Mouse (Mus musculus): ENCODE results near the gene Pld3. TPM values are rescaled to one million over a fixed set of nuclear protein-coding genes. Genes with fewer than 3 reads are reported as not detected.
A peak's percentile ranks its signal among the peaks of the same experiment; 100 is the strongest.

Gene Pld3
- polyA plus RNA-seq, 1 experiment from 2014 or later, result 111 TPM

DNA sequence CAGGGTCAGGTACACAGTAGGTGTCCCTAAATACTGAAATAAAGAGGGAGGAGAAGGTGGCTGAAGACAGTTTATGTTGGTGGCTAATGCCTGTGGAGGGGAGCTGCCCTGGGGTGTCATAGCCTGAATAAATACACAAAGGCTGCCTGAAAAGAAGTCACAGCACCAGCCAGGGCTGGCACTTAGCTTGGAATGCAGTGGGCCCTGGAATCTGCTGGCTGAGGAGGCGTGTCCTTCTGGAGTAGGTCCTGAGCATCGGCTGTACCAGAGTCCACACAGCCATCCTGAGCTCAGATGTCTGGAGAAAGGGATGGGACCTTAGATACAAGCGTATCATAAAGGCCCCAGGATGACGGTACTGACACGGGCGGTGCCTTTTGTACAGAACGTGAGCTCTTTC lies 61.2 kb downstream of the Pld3 start:
- no peak overlapping the region for H3K4me2 ChIP-seq (ENCODE audit: low read depth, low read length)
- H3K9ac ChIP-seq (ENCODE audit: low read depth, low read length), result no peak overlapping the region
- no peaks in the 10 kb centered on the region for H3K9me3 ChIP-seq (ENCODE audit: control insufficient read depth, low read length)
- no peaks in the 10 kb centered on the region for H3K27me3 ChIP-seq (replicated peaks; ENCODE audit: control insufficient read depth, insufficient read depth, low read length)
- no peak overlapping the region; the same call in 1 of the 2 replicates for H3K27ac ChIP-seq (replicated peaks; ENCODE audit: low read depth, low read length)
- DNase-seq (ENCODE audit: low spot score) (peak; percentile 13), ATAC-seq (ENCODE audit: low read depth) (no peak)
- H3K4me1 ChIP-seq (ENCODE audit: control insufficient read depth, insufficient read depth, low read length), result peaks cover 18% of the 10 kb centered on the region
- H3K36me3 ChIP-seq (ENCODE audit: control insufficient read depth, insufficient read depth, low read length), result peaks cover 11% of the 10 kb centered on the region
- no peak overlapping the region for H3K4me3 ChIP-seq (ENCODE audit: low read depth, low read length)
- 73% methylated on average over 7 of the region's 7 CpGs for WGBS

DNA sequence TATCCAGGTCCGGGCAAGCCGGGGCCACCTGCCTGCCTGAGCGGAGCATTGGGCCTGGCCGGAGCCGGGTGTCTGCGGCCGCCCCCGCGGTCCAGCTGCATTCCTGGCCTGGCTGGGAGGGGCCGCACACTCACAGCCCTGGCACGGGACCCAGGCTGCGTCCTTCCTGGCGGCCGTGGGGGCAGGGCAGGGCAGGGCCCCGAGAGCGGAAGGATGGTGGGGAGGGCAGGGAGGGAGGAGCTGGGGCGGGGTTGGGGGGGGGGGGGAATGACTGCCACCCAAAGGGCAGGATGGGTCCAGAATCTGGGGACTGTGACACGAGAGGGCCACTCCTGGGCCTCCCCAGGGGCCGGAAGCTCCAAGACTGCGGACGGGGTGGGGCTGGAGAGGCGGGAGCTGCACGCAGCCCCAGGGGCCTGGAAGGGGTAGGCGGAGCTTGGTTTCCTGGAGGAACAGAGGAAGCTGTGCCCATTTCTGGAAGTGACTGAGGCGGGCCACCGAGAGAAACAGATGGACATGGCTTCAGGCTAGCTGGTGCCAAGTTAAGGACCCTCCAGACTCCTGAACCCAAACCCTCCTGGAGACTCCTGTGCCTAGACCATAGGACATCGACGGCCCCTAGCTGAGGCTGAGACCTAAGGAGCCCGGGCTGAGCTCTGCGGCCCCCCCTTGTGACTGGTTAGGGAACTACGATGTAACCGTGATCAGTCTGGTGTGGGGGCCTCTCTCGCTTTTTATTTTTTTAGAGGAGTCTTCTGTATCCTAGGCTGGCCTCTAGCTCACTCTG lies 62.3 kb downstream of the Pld3 start:
- H3K9me3 ChIP-seq (ENCODE audit: control insufficient read depth, low read length), result no peaks in the 10 kb centered on the region
- peaks cover 11% of the 10 kb centered on the region for H3K36me3 ChIP-seq (ENCODE audit: control insufficient read depth, insufficient read depth, low read length)
- 3% methylated on average over 25 of the region's 33 CpGs for WGBS
- H3K4me2 ChIP-seq (ENCODE audit: low read depth, low read length), result peak overlapping the region; percentile 62
- peak overlapping the region; percentile 62 for H3K9ac ChIP-seq (ENCODE audit: low read depth, low read length)
- H3K4me1 ChIP-seq (ENCODE audit: control insufficient read depth, insufficient read depth, low read length), result peaks cover 18% of the 10 kb centered on the region
- ATAC-seq (ENCODE audit: low read depth) (peak; percentile 62), DNase-seq (ENCODE audit: low spot score) (peak; percentile 94)
- peak overlapping the region; percentile 37 for H3K4me3 ChIP-seq (ENCODE audit: low read depth, low read length)
- H3K27me3 ChIP-seq (replicated peaks; ENCODE audit: control insufficient read depth, insufficient read depth, low read length), result no peaks in the 10 kb centered on the region
- peak overlapping the region; percentile 93 for H3K27ac ChIP-seq (replicated peaks; ENCODE audit: low read depth, low read length)

DNA sequence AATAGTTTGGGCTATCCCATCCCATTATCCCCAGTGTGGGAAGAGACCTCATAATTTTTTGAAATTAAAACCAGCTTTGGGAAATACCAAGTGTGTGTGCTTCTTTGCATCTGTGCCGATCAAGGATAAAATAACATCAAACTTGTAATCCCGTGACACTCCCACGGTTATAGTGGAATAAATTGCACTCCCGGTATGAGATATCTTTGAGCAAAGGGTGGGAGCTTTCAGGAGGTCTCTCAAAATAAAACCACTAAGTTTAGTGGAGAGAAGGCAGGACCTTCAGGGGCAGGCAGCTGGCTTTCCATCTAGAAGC lies 62.8 kb downstream of the Pld3 start:
- Histone ChIP-seq H3K9me3 (ENCODE audit: control insufficient read depth, low read length) (no peaks in the 10 kb centered on the region), H3K9ac (ENCODE audit: low read depth, low read length) (peak overlapping the region; percentile 62), H3K27me3 (replicated peaks; ENCODE audit: control insufficient read depth, insufficient read depth, low read length) (no peaks in the 10 kb centered on the region), H3K4me1 (ENCODE audit: control insufficient read depth, insufficient read depth, low read length) (peaks cover 18% of the 10 kb centered on the region), H3K4me2 (ENCODE audit: low read depth, low read length) (peak overlapping the region; percentile 62), H3K27ac (replicated peaks; ENCODE audit: low read depth, low read length) (peak overlapping the region; percentile 93), H3K36me3 (ENCODE audit: control insufficient read depth, insufficient read depth, low read length) (peaks cover 11% of the 10 kb centered on the region), H3K4me3 (ENCODE audit: low read depth, low read length) (peak overlapping the region; percentile 37)
- WGBS, result 26% methylated on average over 4 of the region's 4 CpGs
- ATAC-seq (ENCODE audit: low read depth) (no peak), DNase-seq (ENCODE audit: low spot score) (no peak)

DNA sequence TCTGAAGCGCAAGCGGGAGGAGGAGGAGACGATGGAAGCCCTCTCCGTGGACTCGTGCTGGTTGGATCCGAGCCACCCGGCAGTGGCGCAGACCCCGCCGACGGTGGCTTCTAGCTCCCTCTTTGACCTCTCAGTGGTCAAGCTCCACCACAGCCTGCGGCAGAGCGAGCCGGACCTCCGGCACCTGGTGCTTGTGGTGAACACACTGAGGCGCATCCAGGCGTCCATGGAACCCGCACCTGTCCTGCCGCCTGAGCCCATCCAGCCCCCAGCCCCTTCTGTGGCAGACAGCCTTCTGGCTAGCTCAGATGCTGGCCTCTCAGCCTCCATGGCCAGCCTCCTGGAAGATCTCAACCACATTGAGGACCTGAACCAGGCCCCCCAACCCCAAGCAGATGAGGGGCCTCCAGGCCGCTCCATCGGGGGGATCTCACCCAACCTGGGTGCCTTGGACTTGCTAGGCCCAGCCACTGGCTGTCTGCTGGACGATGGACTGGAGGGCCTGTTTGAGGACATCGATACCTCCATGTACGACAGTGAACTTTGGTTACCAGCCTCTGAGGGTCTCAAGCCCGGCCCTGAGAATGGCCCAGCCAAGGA lies 63.6 kb downstream of the Pld3 start:
- peaks cover 11% of the 10 kb centered on the region for H3K36me3 ChIP-seq (ENCODE audit: control insufficient read depth, insufficient read depth, low read length)
- no peaks in the 10 kb centered on the region for H3K27me3 ChIP-seq (replicated peaks; ENCODE audit: control insufficient read depth, insufficient read depth, low read length)
- 93% methylated on average over 22 of the region's 25 CpGs for WGBS
- ATAC-seq (ENCODE audit: low read depth) (no peak), DNase-seq (ENCODE audit: low spot score) (no peak)
- no peaks in the 10 kb centered on the region for H3K9me3 ChIP-seq (ENCODE audit: control insufficient read depth, low read length)
- no peak overlapping the region for H3K9ac ChIP-seq (ENCODE audit: low read depth, low read length)
- 0 out of 2 replicates have a peak overlapping the region, but pooled peaks have one; percentile 62 for H3K4me2 ChIP-seq (ENCODE audit: low read depth, low read length)
- H3K4me3 ChIP-seq (ENCODE audit: low read depth, low read length), result no peak overlapping the region
- peaks cover 18% of the 10 kb centered on the region for H3K4me1 ChIP-seq (ENCODE audit: control insufficient read depth, insufficient read depth, low read length)
- H3K27ac ChIP-seq (replicated peaks; ENCODE audit: low read depth, low read length), result peak overlapping the region; percentile 93

DNA sequence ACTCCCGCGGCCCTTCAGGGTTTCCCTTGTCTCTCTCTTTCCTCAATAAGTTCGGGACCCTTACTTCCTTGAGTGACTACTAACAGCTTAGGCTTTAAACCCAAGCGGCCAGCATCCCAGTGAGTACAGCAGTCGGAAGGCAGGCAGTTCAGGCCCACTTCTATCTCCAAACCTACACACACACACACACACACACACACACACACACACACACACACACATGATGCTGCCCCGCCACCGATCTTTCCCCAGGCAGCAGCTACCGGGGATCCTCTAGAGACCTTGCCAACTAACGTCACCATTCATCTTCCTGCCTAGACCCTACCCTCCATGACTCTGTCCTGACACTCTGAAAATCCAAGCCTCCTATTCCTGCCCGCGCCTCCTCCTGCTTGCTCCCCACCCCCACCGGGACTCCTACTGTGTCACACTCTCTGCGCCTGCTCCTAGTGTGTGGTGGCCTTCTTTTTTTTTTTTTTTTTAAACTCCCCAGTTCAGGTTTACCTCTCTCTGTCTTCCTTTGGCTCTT lies 65.2 kb downstream of the Pld3 start:
- peak overlapping the region; percentile 86 for H3K4me3 ChIP-seq (ENCODE audit: low read depth, low read length)
- WGBS, result 1% methylated on average over 13 of the region's 13 CpGs
- peak overlapping the region; percentile 98 for H3K27ac ChIP-seq (replicated peaks; ENCODE audit: low read depth, low read length)
- H3K4me1 ChIP-seq (ENCODE audit: control insufficient read depth, insufficient read depth, low read length), result peaks cover 18% of the 10 kb centered on the region
- peaks cover 11% of the 10 kb centered on the region for H3K36me3 ChIP-seq (ENCODE audit: control insufficient read depth, insufficient read depth, low read length)
- no peaks in the 10 kb centered on the region for H3K9me3 ChIP-seq (ENCODE audit: control insufficient read depth, low read length)
- ATAC-seq (ENCODE audit: low read depth) (no peak), DNase-seq (ENCODE audit: low spot score) (peak; percentile 48)
- peak overlapping the region; percentile 86 for H3K4me2 ChIP-seq (ENCODE audit: low read depth, low read length)
- H3K27me3 ChIP-seq (replicated peaks; ENCODE audit: control insufficient read depth, insufficient read depth, low read length), result no peaks in the 10 kb centered on the region
- H3K9ac ChIP-seq (ENCODE audit: low read depth, low read length), result peak overlapping the region; percentile 89

DNA sequence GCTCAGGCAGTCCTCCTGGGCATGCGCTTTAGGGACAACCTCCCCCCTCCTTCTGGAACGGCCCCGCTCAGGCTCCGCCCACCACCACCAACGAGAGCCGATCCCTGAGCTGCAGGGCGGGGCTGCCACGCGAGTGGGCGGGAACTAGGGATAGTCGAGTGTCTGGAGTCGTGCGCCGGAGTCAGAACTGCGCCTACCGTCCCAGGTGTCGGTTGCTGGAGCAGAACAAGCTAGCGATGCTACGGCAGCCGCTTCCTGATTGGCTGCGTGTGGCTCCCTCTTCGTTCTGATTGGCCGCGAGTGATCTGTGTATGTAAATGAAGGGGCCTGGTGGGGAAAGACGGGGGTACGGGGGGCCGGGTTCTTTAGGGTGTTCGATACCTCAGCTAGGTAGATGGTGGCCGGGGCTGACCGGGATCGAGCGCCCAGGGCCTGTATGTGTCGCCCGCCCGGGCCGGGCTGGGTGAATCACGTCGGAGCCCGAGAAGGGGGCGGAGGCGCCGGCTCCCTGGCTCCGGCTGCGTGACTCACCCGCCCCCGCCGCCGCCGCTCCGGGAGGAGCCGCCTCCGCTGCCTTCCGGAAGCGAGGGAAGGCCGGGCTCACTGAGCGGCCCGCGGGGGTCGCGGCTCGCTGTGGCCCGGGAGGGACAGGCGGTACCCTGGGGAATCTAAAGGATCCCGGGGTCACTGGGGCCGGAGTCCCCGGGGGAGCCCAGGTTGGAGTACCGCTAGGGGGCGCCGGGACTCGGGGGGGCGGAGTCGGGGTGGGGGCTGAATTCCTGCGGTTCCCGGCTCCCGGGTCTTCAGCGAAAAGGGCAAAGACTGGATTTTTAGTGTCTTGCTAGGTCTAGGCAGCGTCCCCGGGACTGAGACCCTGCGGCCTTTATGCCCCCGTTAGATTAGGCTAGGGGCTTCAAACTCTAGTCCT lies 66.0 kb downstream of the Pld3 start, which contains the start of gene Sertad1:
Gene Sertad1 (plus strand): TSS at position 141 of the 928 bp plus-strand sequence.
- WGBS, result under 1% methylated on average over 32 of the region's 80 CpGs
- Histone ChIP-seq H3K36me3 (ENCODE audit: control insufficient read depth, insufficient read depth, low read length) (peaks cover 11% of the 10 kb centered on the region), H3K27me3 (replicated peaks; ENCODE audit: control insufficient read depth, insufficient read depth, low read length) (no peaks in the 10 kb centered on the region), H3K4me2 (ENCODE audit: low read depth, low read length) (peak within 1 kb of the TSS; percentile 86), H3K9ac (ENCODE audit: low read depth, low read length) (peak within 1 kb of the TSS; percentile 89), H3K4me3 (ENCODE audit: low read depth, low read length) (peak within 1 kb of the TSS; percentile 86), H3K4me1 (ENCODE audit: control insufficient read depth, insufficient read depth, low read length) (peaks cover 20% of the 10 kb centered on the region), H3K9me3 (ENCODE audit: control insufficient read depth, low read length) (no peaks in the 10 kb centered on the region), H3K27ac (replicated peaks; ENCODE audit: low read depth, low read length) (peak within 1 kb of the TSS; percentile 98)
- DNase-seq (ENCODE audit: low spot score) (peak; percentile 100), ATAC-seq (ENCODE audit: low read depth) (peak; percentile 96)

DNA sequence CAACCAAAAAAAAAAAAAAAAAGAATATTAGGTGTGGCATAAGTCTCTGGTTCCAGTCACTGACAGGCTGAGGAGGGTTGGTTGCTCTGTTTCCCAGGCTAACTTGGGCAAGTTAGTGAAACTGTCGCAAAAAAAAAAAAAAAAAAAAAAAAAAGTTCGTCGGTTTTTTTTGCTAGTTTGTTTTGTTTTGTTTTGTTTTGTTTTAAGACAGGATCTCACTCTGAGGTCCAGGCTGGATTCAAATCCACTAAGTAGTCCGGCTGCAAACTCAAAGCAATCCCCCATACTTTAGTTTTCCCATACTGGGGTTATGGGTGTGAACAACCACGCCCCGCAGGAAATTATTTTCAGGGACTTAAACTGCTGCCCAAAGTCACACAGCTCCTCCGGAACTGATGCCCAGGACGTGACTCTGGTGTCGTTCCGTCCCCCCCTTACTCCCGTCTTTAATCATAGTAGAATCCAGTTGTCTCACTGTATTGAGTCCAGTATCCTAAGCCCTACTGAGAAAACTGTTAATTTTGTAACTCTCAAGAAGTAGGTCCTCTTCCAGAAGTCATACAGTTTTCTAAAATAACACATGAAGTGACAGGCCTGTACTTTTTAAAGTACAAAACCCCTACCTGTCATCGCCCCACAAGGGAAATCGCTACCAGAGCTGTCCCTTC lies 66.8 kb downstream of the Pld3 start:
- ATAC-seq (ENCODE audit: low read depth) (no peak), DNase-seq (ENCODE audit: low spot score) (peak; percentile 37)
- WGBS, result 3% methylated on average over 13 of the region's 13 CpGs
- no peaks in the 10 kb centered on the region for H3K27me3 ChIP-seq (replicated peaks; ENCODE audit: control insufficient read depth, insufficient read depth, low read length)
- H3K36me3 ChIP-seq (ENCODE audit: control insufficient read depth, insufficient read depth, low read length), result peaks cover 11% of the 10 kb centered on the region
- H3K9me3 ChIP-seq (ENCODE audit: control insufficient read depth, low read length), result no peaks in the 10 kb centered on the region
- H3K4me1 ChIP-seq (ENCODE audit: control insufficient read depth, insufficient read depth, low read length), result peaks cover 22% of the 10 kb centered on the region
- peak overlapping the region; percentile 86 for H3K4me2 ChIP-seq (ENCODE audit: low read depth, low read length)
- H3K27ac ChIP-seq (replicated peaks; ENCODE audit: low read depth, low read length), result peak overlapping the region; percentile 98
- H3K4me3 ChIP-seq (ENCODE audit: low read depth, low read length), result peak overlapping the region; percentile 86
- peak overlapping the region; percentile 59 for H3K9ac ChIP-seq (ENCODE audit: low read depth, low read length)

DNA sequence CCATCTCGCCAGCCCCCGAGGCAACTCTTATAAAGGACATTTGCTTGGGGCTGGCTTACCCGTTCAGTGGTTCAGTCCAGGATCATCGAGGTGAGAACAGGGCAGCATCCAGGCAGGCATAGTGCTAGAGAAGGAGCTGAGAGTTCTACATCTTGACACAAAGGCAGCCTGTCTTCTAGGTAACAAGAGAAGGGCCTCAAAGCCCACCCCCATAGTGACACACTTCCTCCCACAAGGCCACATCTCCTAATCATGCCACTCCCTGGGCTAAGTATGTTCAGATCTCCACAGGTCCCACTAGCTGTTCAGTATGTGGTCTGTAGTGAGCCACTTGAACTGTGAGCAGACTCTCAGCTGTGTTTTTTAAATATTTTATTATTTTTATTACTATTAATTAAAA lies 69.2 kb downstream of the Pld3 start:
- Histone ChIP-seq H3K36me3 (ENCODE audit: control insufficient read depth, insufficient read depth, low read length) (no peaks in the 10 kb centered on the region), H3K9ac (ENCODE audit: low read depth, low read length) (no peak overlapping the region), H3K4me2 (ENCODE audit: low read depth, low read length) (no peak overlapping the region), H3K4me3 (ENCODE audit: low read depth, low read length) (no peak overlapping the region), H3K9me3 (ENCODE audit: control insufficient read depth, low read length) (no peaks in the 10 kb centered on the region), H3K27ac (replicated peaks; ENCODE audit: low read depth, low read length) (no peak overlapping the region), H3K4me1 (ENCODE audit: control insufficient read depth, insufficient read depth, low read length) (peaks cover 13% of the 10 kb centered on the region), H3K27me3 (replicated peaks; ENCODE audit: control insufficient read depth, insufficient read depth, low read length) (no peaks in the 10 kb centered on the region)
- WGBS, result 80% methylated on average over 4 of the region's 4 CpGs
- no peak for DNase-seq (ENCODE audit: low spot score)
- no peak for ATAC-seq (ENCODE audit: low read depth)

Measured in embryonic facial prominence, embryonic 14.5 days (tissue).